Comparison of ENCODE assay signal across 9 mouse cellular contexts in the genomic region with DNA sequence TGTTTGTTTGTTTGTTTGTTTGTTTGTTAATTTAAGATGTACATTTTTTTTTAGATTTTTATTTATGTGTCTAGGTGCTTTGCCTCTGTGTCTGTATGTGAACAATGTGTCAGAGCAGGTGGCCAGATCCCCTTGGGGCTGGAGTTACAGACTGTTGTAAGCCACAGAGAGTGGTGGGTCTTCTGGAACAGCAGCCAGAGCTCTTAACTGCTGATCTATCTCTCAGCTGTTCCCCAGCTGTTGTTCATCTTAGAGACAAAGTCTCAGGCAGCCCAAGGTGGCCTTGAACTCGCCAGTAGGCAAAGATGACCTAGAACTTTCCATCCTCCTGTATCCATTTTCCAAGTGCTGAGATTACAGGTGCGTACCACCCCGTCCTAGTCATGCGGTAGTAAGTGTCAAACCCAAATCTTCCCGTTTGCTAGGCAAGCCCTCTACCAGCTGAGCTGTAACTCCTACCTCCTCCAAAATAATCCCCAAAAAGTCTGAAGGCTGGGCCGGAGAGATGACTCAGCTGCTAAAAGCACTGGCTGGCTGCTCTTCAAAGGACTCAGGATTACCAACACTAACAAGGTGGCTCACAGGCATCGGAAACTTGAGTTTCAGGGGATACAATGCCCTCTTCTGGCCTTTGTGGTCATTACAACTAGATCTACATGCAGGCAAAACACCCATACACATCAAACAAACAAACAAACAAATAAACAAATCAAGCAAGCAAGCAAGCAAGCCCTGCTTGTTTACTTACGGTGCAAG. TPM values are rescaled to one million over a fixed set of nuclear protein-coding genes. Genes with fewer than 3 reads are reported as not detected.
DNase-seq lines count a peak whose midpoint lies in the region; ATAC-seq lines count a peak whose summit lies in the region.
"Had no signal": no experiment of that assay in that cellular context is flagged by ENCODE, and none has a peak within 500 bp of the region (broad histone marks: within the 10 kb centered on the region; RNA-seq: fewer than 3 reads in every experiment).

No protein-coding gene starts in this region.

- no peaks in the 10 kb centered on the region for H3K4me1 ChIP-seq in hindbrain, embryonic 10.5 days (replicated peaks)
- no peaks in the 10 kb centered on the region for H3K4me1 ChIP-seq in hindbrain, embryonic 12.5 days

- no peaks in the 10 kb centered on the region for H3K27me3 ChIP-seq in hindbrain, embryonic 10.5 days (ENCODE audit: insufficient read depth, poor library complexity, severe bottlenecking)
- H3K27me3 ChIP-seq in hindbrain, embryonic 12.5 days, result no peaks in the 10 kb centered on the region
- H3K27me3 ChIP-seq: embryonic facial prominence, embryonic 13.5 days had no signal

- no peak overlapping the region for H3K4me3 ChIP-seq in hindbrain, embryonic 10.5 days
- H3K4me3 ChIP-seq in hindbrain, embryonic 12.5 days, result no peak overlapping the region
- H3K4me3 ChIP-seq: embryonic facial prominence, embryonic 13.5 days had no signal

- DNase-seq in hindbrain, embryonic 10.5 days (ENCODE audit: low spot score), result peak; percentile 40
- DNase-seq in ES-CJ7 (ENCODE audit: low read depth, low spot score), result peak; percentile 87
- DNase-seq in c-Kit-positive CD71-positive TER-119-positive erythroid progenitor cells, embryonic 14.5 days (ENCODE audit: low spot score), result peak; percentile 74
- peak; percentile 66 to 94 for DNase-seq in frontal cortex, adult 2 months (ENCODE audit: extremely low spot score in 1 of 2, low spot score in 1 of 2)
- DNase-seq in kidney, postnatal 36 days, result peak; percentile 79 to 82
- DNase-seq in lung, adult 18-20 months, result peak; percentile 42 to 73
- DNase-seq in right cerebral cortex, postnatal 4 days, result peak; percentile 39

- no peak overlapping the region for H3K9ac ChIP-seq in hindbrain, embryonic 12.5 days
- H3K9ac ChIP-seq: embryonic facial prominence, embryonic 13.5 days had no signal

- 48% methylated on average over 8 of the region's 8 CpGs for WGBS in hindbrain, embryonic 10.5 days
- WGBS in hindbrain, embryonic 12.5 days, result 47% methylated on average over 8 of the region's 8 CpGs

- no peaks in the 10 kb centered on the region for H3K9me3 ChIP-seq in hindbrain, embryonic 10.5 days
- H3K9me3 ChIP-seq in hindbrain, embryonic 12.5 days (replicated peaks), result no peaks in the 10 kb centered on the region
- H3K9me3 ChIP-seq: embryonic facial prominence, embryonic 13.5 days had no signal

- H3K36me3 ChIP-seq in hindbrain, embryonic 10.5 days, result no peaks in the 10 kb centered on the region
- no peaks in the 10 kb centered on the region for H3K36me3 ChIP-seq in hindbrain, embryonic 12.5 days
- H3K36me3 ChIP-seq: embryonic facial prominence, embryonic 13.5 days had no signal

- ATAC-seq in hindbrain, embryonic 12.5 days (ENCODE audit: low FRiP score), result no peak

- no peak overlapping the region for H3K4me2 ChIP-seq in hindbrain, embryonic 12.5 days (replicated peaks)
- H3K4me2 ChIP-seq: embryonic facial prominence, embryonic 13.5 days had no signal

- H3K27ac ChIP-seq in hindbrain, embryonic 10.5 days, result no peak overlapping the region
- no peak overlapping the region for H3K27ac ChIP-seq in hindbrain, embryonic 12.5 days
- H3K27ac ChIP-seq: embryonic facial prominence, embryonic 13.5 days had no signal

RNA-seq across cellular contexts. Expression of a gene that starts 8.2 kb away (rescaled TPM):
- polyA plus RNA-seq in hindbrain, embryonic 10.5 days (2016; fragmentation: Nextera tagmentation; extraction: Ambion mirVana), result 89.6 and 91.9 TPM in 2 replicates
- polyA plus RNA-seq in hindbrain, embryonic 12.5 days (2016; fragmentation: Nextera tagmentation; extraction: Ambion mirVana), result 115 and 130 TPM in 2 replicates
- polyA plus RNA-seq in frontal cortex, adult 2 months (2012; rRNA removed), result 54.9 and 57.5 TPM in 2 replicates

RNA-seq across cellular contexts. Expression of a gene that starts 10.7 kb away (rescaled TPM):
- 49.1 and 68.1 TPM in 2 replicates for polyA plus RNA-seq in hindbrain, embryonic 10.5 days (2016; fragmentation: Nextera tagmentation; extraction: Ambion mirVana)
- 42.0 and 50.1 TPM in 2 replicates for polyA plus RNA-seq in hindbrain, embryonic 12.5 days (2016; fragmentation: Nextera tagmentation; extraction: Ambion mirVana)
- 36.7 and 42.6 TPM in 2 replicates for polyA plus RNA-seq in frontal cortex, adult 2 months (2012; rRNA removed)

RNA-seq across cellular contexts. Expression of a gene that starts 58.5 kb away (rescaled TPM):
- polyA plus RNA-seq in hindbrain, embryonic 10.5 days (2016; fragmentation: Nextera tagmentation; extraction: Ambion mirVana), result 6.5 and 7.5 TPM in 2 replicates
- polyA plus RNA-seq in hindbrain, embryonic 12.5 days (2016; fragmentation: Nextera tagmentation; extraction: Ambion mirVana), result 9.4 and 9.7 TPM in 2 replicates
- 30.0 and 31.2 TPM in 2 replicates for polyA plus RNA-seq in frontal cortex, adult 2 months (2012; rRNA removed)
